Mouse (Mus musculus) hindbrain, embryonic 13.5 days (tissue): ENCODE results near the gene Olfr691. TPM values are rescaled to one million over a fixed set of nuclear protein-coding genes. Genes with fewer than 3 reads are reported as not detected.
A peak's percentile ranks its signal among the peaks of the same experiment; 100 is the strongest.
"Not testable (repeated sequence)": the region's sequence is repeated elsewhere in the genome, so short reads cannot be mapped to it uniquely, and the experiment has no call there.

Experiments used
- ATAC-seq: fragments of 200-750 bp; cut with Nextera tagmentation; 2 replicates; pipeline ENCODE4 v1.8.0; 2017; ENCODE audit warnings: moderate TSS enrichment; ENCODE audit not compliant: low FRiP score
- H3K27ac ChIP-seq: fragments of 300-500 bp; sonication (generic); 2 replicates; pipeline ENCODE4 v1.5.1; 2015; ENCODE audit warnings: inconsistent platforms, mild to moderate bottlenecking, moderate library complexity
- H3K27me3 ChIP-seq: fragments of 300-500 bp; sonication (generic); 2 replicates; pipeline ENCODE4 v1.6.1; 2015; ENCODE audit warnings: mild to moderate bottlenecking, inconsistent platforms
- H3K36me3 ChIP-seq: fragments of 300-500 bp; sonication (generic); 2 replicates; pipeline ENCODE4 v1.6.1; 2015; ENCODE audit warnings: mild to moderate bottlenecking, inconsistent platforms
- H3K4me1 ChIP-seq: fragments of 300-500 bp; sonication (generic); replicated peaks from 2 replicates; pipeline ENCODE4 v1.6.1; 2015; ENCODE audit warnings: inconsistent platforms
- H3K4me2 ChIP-seq: fragments of 300-500 bp; sonication (generic); 2 replicates; pipeline ENCODE4 v1.6.1; 2015; ENCODE audit warnings: inconsistent platforms, mild to moderate bottlenecking, moderate library complexity
- H3K4me3 ChIP-seq: fragments of 300-500 bp; sonication (generic); 2 replicates; pipeline ENCODE4 v1.5.1; 2015; ENCODE audit warnings: mild to moderate bottlenecking, inconsistent platforms
- H3K9ac ChIP-seq: fragments of 300-500 bp; sonication (generic); 2 replicates; pipeline ENCODE4 v1.6.1; 2015; ENCODE audit warnings: mild to moderate bottlenecking, inconsistent platforms
- H3K9me3 ChIP-seq: fragments of 300-500 bp; sonication (generic); 2 replicates; pipeline ENCODE4 v1.6.1; 2016; ENCODE audit warnings: inconsistent platforms
- WGBS: fragments of 180-500 bp; shearing (Covaris S2); methylation state at CpG from one replicate; pipeline ENCODE4 v1.1.7; 2015; 5-methylcytosine and 5-hydroxymethylcytosine counted together
- polyA plus RNA-seq: library from polyadenylated mRNA; unstranded; fragments of >200 nt; fragmentation: Nextera tagmentation; extraction: Ambion mirVana; gene quantifications from 2 replicates; pipeline ENCODE4 v1.2.1, GENCODE M21; 2015

The Olfr691 gene
- polyA plus RNA-seq = 0.21 and 0.22 TPM in 2 replicates

- no peak within 1 kb of the TSS for H3K9ac ChIP-seq
- no peak within 1 kb of the TSS for H3K27ac ChIP-seq
- no peaks in the 10 kb centered on the region for H3K27me3 ChIP-seq
- H3K4me3 ChIP-seq = no peak within 1 kb of the TSS
- no peak for ATAC-seq
- H3K9me3 ChIP-seq = no peaks in the 10 kb centered on the region
- H3K4me2 ChIP-seq = no peak within 1 kb of the TSS
- no peaks in the 10 kb centered on the region for H3K4me1 ChIP-seq
- whole genome bisulfite sequencing = 71% methylated on average over 1 of the region's 1 CpGs
- H3K36me3 ChIP-seq = no peaks in the 10 kb centered on the region
Measured at GRCm38 (mm10) chr7:105342170-105342569, at the start of gene Olfr691. Olfr691 (minus strand) TSS chr7:105342270.

- Histone ChIP-seq H3K36me3 (peaks cover 46% of the 10 kb centered on the region), H3K27ac (no peak overlapping the region), H3K27me3 (no peaks in the 10 kb centered on the region), H3K9ac (no peak overlapping the region), H3K4me3 (no peak overlapping the region), H3K4me2 (no peak overlapping the region), H3K9me3 (no peaks in the 10 kb centered on the region), H3K4me1 (0 out of 2 replicates have a peak, but pooled peaks cover 4% of the 10 kb centered on the region)
- 96% methylated on average over 2 of the region's 2 CpGs for WGBS
- no peak for ATAC-seq
Measured at GRCm38 (mm10) chr7:105390236-105390635, 48.2 kb upstream of the Olfr691 start.

GRCm38 (mm10) chr7:105387696-105388095, 45.6 kb upstream of the Olfr691 start:
- Histone ChIP-seq H3K27ac (no peak overlapping the region), H3K9ac (no peak overlapping the region), H3K4me2 (no peak overlapping the region), H3K36me3 (peaks cover 71% of the 10 kb centered on the region), H3K9me3 (no peaks in the 10 kb centered on the region), H3K4me3 (no peak overlapping the region), H3K4me1 (no peaks in the 10 kb centered on the region), H3K27me3 (no peaks in the 10 kb centered on the region)
- ATAC-seq = no peak
- WGBS = 100% methylated on average over 2 of the region's 2 CpGs

- 96% methylated on average over 3 of the region's 3 CpGs for WGBS
- peaks cover 89% of the 10 kb centered on the region for H3K36me3 ChIP-seq
- no peak overlapping the region for H3K27ac ChIP-seq
- no peaks in the 10 kb centered on the region for H3K4me1 ChIP-seq
- H3K9me3 ChIP-seq = no peaks in the 10 kb centered on the region
- ATAC-seq = no peak
- no peaks in the 10 kb centered on the region for H3K27me3 ChIP-seq
- H3K9ac ChIP-seq = no peak overlapping the region
- H3K4me3 ChIP-seq = no peak overlapping the region
- H3K4me2 ChIP-seq = no peak overlapping the region
Measured at GRCm38 (mm10) chr7:105380329-105380728, 38.3 kb upstream of the Olfr691 start.

GRCm38 (mm10) chr7:105374866-105375265, 32.8 kb upstream of the Olfr691 start, which contains the start of gene Gm5901:
Gm5901 (plus strand) TSS chr7:105375038.
- H3K27me3 ChIP-seq = no peaks in the 10 kb centered on the region
- H3K4me2 ChIP-seq = no peak within 1 kb of the TSS
- H3K4me3 ChIP-seq = no peak within 1 kb of the TSS
- H3K27ac ChIP-seq = no peak within 1 kb of the TSS
- H3K4me1 ChIP-seq = no peaks in the 10 kb centered on the region
- whole genome bisulfite sequencing = 93% methylated on average over 1 of the region's 1 CpGs
- ATAC-seq = no peak
- H3K9me3 ChIP-seq = no peaks in the 10 kb centered on the region
- H3K36me3 ChIP-seq = peaks cover 78% of the 10 kb centered on the region
- no peak within 1 kb of the TSS for H3K9ac ChIP-seq

GRCm38 (mm10) chr7:105373976-105374375, 31.9 kb upstream of the Olfr691 start:
- Histone ChIP-seq H3K4me1 (no peaks in the 10 kb centered on the region), H3K9ac (no peak overlapping the region), H3K36me3 (peaks cover 70% of the 10 kb centered on the region), H3K4me3 (no peak overlapping the region), H3K27me3 (no peaks in the 10 kb centered on the region), H3K9me3 (no peaks in the 10 kb centered on the region), H3K4me2 (no peak overlapping the region), H3K27ac (no peak overlapping the region)
- ATAC-seq = no peak
- 95% methylated on average over 3 of the region's 3 CpGs for WGBS

GRCm38 (mm10) chr7:105373509-105373908, 31.4 kb upstream of the Olfr691 start:
- Histone ChIP-seq H3K27ac (no peak overlapping the region), H3K9me3 (no peaks in the 10 kb centered on the region), H3K4me3 (no peak overlapping the region), H3K4me1 (no peaks in the 10 kb centered on the region), H3K4me2 (no peak overlapping the region), H3K9ac (no peak overlapping the region), H3K36me3 (peaks cover 65% of the 10 kb centered on the region), H3K27me3 (no peaks in the 10 kb centered on the region)
- ATAC-seq = no peak
- WGBS = 95% methylated on average over 4 of the region's 4 CpGs

- Histone ChIP-seq H3K4me3 (no peak overlapping the region), H3K36me3 (peaks cover 59% of the 10 kb centered on the region), H3K9ac (no peak overlapping the region), H3K27ac (no peak overlapping the region), H3K4me1 (no peaks in the 10 kb centered on the region), H3K4me2 (no peak overlapping the region), H3K27me3 (no peaks in the 10 kb centered on the region), H3K9me3 (no peaks in the 10 kb centered on the region)
- no peak for ATAC-seq
- WGBS = 93% methylated on average over 1 of the region's 1 CpGs
Measured at GRCm38 (mm10) chr7:105372912-105373311, 30.8 kb upstream of the Olfr691 start.

- no peaks in the 10 kb centered on the region for H3K9me3 ChIP-seq
- WGBS = 97% methylated on average over 4 of the region's 4 CpGs
- H3K4me2 ChIP-seq = no peak overlapping the region
- no peaks in the 10 kb centered on the region for H3K27me3 ChIP-seq
- H3K4me3 ChIP-seq = no peak overlapping the region
- H3K9ac ChIP-seq = no peak overlapping the region
- peaks cover 23% of the 10 kb centered on the region for H3K36me3 ChIP-seq
- no peak for ATAC-seq
- H3K4me1 ChIP-seq = no peaks in the 10 kb centered on the region
- no peak overlapping the region for H3K27ac ChIP-seq
Measured at GRCm38 (mm10) chr7:105368521-105368920, 26.5 kb upstream of the Olfr691 start.

GRCm38 (mm10) chr7:105367930-105368329, 25.9 kb upstream of the Olfr691 start, which contains the start of gene Olfr692:
Olfr692 (plus strand) TSS chr7:105368230.
- 97% methylated on average over 1 of the region's 1 CpGs for WGBS
- Histone ChIP-seq H3K27me3 (no peaks in the 10 kb centered on the region), H3K4me3 (no peak within 1 kb of the TSS), H3K27ac (no peak within 1 kb of the TSS), H3K4me2 (no peak within 1 kb of the TSS), H3K9me3 (no peaks in the 10 kb centered on the region), H3K4me1 (no peaks in the 10 kb centered on the region), H3K9ac (no peak within 1 kb of the TSS), H3K36me3 (peaks cover 17% of the 10 kb centered on the region)
- ATAC-seq = no peak

- H3K36me3 ChIP-seq = peaks cover 11% of the 10 kb centered on the region
- no peaks in the 10 kb centered on the region for H3K4me1 ChIP-seq
- H3K4me2 ChIP-seq = no peak overlapping the region
- H3K9ac ChIP-seq = no peak overlapping the region
- no peaks in the 10 kb centered on the region for H3K9me3 ChIP-seq
- ATAC-seq = no peak
- 82% methylated on average over 5 of the region's 5 CpGs for WGBS
- no peaks in the 10 kb centered on the region for H3K27me3 ChIP-seq
- no peak overlapping the region for H3K27ac ChIP-seq
- H3K4me3 ChIP-seq = no peak overlapping the region
Measured at GRCm38 (mm10) chr7:105367268-105367667, 25.2 kb upstream of the Olfr691 start.

GRCm38 (mm10) chr7:105361713-105362112, 19.6 kb upstream of the Olfr691 start:
- H3K9ac ChIP-seq = no peak overlapping the region
- H3K4me3 ChIP-seq = no peak overlapping the region
- H3K4me1 ChIP-seq = no peaks in the 10 kb centered on the region
- H3K4me2 ChIP-seq = no peak overlapping the region
- WGBS = 90% methylated on average over 2 of the region's 2 CpGs
- no peaks in the 10 kb centered on the region for H3K36me3 ChIP-seq
- no peaks in the 10 kb centered on the region for H3K9me3 ChIP-seq
- H3K27me3 ChIP-seq = no peaks in the 10 kb centered on the region
- ATAC-seq = no peak
- H3K27ac ChIP-seq = no peak overlapping the region

- not testable (repeated sequence) for H3K9ac ChIP-seq, H3K27me3 ChIP-seq, H3K4me2 ChIP-seq, H3K36me3 ChIP-seq, H3K9me3 ChIP-seq, H3K4me1 ChIP-seq, H3K4me3 ChIP-seq, H3K27ac ChIP-seq
- ATAC-seq = peak; percentile 98
- WGBS = 98% methylated on average over 1 of the region's 2 CpGs
Measured at GRCm38 (mm10) chr7:105356487-105356886, 14.4 kb upstream of the Olfr691 start.
